Mouse (Mus musculus): ENCODE data around the gene Thada. TPM values are rescaled to one million over a fixed set of nuclear protein-coding genes. Genes with fewer than 3 reads are reported as not detected.

Gene Thada
- polyA plus RNA-seq, 1 experiment from 2014 or later = 1.3 TPM

DNA sequence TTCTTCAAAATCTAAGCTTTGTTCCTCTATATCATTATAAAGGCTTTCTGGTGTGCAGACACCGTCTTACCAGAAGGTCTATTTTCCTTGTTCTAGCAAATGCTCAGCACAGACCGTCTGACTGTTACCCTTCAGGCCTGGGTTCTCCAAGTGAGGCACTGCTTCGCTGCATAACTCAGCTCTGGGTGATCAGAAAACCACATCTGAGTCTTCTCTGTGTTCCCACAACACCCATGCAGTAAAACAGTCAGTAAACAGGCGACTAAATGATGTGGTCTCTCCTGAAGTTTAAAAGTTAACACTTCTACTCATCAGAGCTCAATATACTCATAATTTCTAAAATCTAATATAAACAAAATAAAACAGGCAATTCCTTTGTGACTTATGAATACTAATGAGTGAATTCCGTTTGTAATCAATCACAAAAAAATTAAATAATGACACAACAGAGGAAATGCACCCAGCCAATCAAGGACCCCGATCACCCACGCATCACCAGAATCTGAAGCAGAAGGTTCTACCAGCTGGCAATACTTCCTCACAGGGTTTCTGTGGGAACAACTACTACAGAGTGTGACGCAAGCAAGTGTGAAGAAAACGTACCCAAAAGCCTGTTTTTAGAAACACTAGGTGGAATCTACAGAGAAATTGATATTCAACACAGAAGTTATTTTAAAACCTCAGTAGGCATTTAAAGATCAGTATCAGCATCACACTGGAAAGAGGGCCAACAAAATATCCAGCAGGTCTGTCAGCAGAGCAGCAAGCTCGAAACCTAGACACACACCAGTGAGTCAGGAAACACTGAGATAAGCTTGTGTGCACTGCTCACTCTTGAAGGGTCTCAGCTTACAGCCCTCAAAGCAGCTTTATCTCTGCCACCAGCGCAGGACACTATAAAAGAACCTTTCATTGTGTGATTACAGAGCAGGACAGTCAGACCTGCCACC lies 46.4 kb downstream of the Thada start:
- Histone ChIP-seq H3K27me3 (replicated peaks; ENCODE audit: control insufficient read depth, insufficient read depth, low read length) (no peaks in the 10 kb centered on the region), H3K4me3 (ENCODE audit: low read depth, low read length) (no peak overlapping the region), H3K9ac (ENCODE audit: low read depth, low read length) (no peak overlapping the region), H3K9me3 (ENCODE audit: control insufficient read depth) (no peaks in the 10 kb centered on the region), H3K4me1 (replicated peaks; ENCODE audit: control insufficient read depth, insufficient read depth, low read length) (no peaks in the 10 kb centered on the region), H3K27ac (ENCODE audit: low read depth, low read length) (peak overlapping the region; percentile 37; the same call in 1 of the 2 replicates), H3K4me2 (replicated peaks; ENCODE audit: low read depth) (no peak overlapping the region), H3K36me3 (ENCODE audit: control insufficient read depth, insufficient read depth) (peaks cover 21% of the 10 kb centered on the region)
- no peak for ATAC-seq
- 51% methylated on average over 11 of the region's 11 CpGs for WGBS
- no peak for TF ChIP-seq CTCF (IDR thresholded peaks at IDR 0.05; ENCODE audit: low read depth)

DNA sequence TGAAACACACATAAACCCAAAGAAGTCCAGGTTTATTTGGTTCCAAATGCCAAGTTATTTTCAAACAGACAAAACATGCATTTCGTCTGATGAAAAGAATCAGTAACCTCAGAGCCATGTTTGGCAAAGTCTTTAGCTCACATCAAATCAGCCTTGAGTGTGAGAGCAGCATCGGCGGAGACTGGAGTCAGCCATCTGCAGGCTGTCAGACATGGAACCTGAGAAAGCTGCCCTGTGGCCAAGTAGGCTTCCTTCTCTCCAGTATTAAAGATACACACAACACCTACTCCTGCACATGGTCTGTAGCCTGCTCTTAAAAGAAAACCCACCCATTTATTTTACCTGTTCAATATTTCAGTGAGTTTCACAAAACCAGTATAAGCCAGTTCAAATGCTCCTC lies 50.1 kb downstream of the Thada start:
- H3K9ac ChIP-seq (ENCODE audit: low read depth, low read length) = no peak overlapping the region
- WGBS = 84% methylated on average over 3 of the region's 3 CpGs

DNA sequence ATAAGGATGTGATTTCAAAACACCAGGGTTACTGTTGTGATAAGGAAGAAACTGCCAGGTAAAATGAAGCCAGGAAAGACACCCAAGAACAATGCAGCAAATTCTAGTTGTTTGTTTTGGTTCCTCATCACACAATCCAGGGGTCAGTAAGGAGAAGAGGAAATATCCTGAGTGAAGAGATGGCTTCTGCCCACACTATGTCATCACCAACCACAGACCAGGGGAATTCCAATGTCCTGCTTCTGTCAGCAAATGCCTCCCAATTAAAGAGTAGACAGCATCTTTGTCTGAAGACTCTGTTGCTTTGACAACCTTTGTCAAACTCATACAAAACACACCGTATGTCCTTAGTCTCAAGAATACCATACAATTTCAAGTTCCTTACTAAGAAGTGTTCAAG lies 57.3 kb downstream of the Thada start:
- Histone ChIP-seq H3K9ac (ENCODE audit: low read depth, low read length) (no peak overlapping the region), H3K36me3 (ENCODE audit: control insufficient read depth, insufficient read depth) (no peaks in the 10 kb centered on the region; the same call in 1 of the 2 replicates), H3K4me2 (replicated peaks; ENCODE audit: low read depth) (no peak overlapping the region), H3K9me3 (ENCODE audit: control insufficient read depth) (no peaks in the 10 kb centered on the region), H3K4me1 (replicated peaks; ENCODE audit: control insufficient read depth, insufficient read depth, low read length) (no peaks in the 10 kb centered on the region), H3K27ac (ENCODE audit: low read depth, low read length) (no peak overlapping the region), H3K4me3 (ENCODE audit: low read depth, low read length) (no peak overlapping the region), H3K27me3 (replicated peaks; ENCODE audit: control insufficient read depth, insufficient read depth, low read length) (no peaks in the 10 kb centered on the region)
- ATAC-seq = no peak
- TF ChIP-seq CTCF (IDR thresholded peaks at IDR 0.05; ENCODE audit: low read depth) = no peak
- WGBS = 91% methylated on average over 1 of the region's 1 CpGs

More for the DNA sequence above, 50.1 kb downstream of the Thada start:
- Histone ChIP-seq H3K4me1 (replicated peaks; ENCODE audit: control insufficient read depth, insufficient read depth, low read length) (no peaks in the 10 kb centered on the region), H3K36me3 (ENCODE audit: control insufficient read depth, insufficient read depth) (peaks cover 4% of the 10 kb centered on the region), H3K27ac (ENCODE audit: low read depth, low read length) (no peak overlapping the region), H3K4me3 (ENCODE audit: low read depth, low read length) (no peak overlapping the region), H3K4me2 (replicated peaks; ENCODE audit: low read depth) (no peak overlapping the region), H3K27me3 (replicated peaks; ENCODE audit: control insufficient read depth, insufficient read depth, low read length) (no peaks in the 10 kb centered on the region), H3K9me3 (ENCODE audit: control insufficient read depth) (no peaks in the 10 kb centered on the region)
- no peak for ATAC-seq
- TF ChIP-seq CTCF (IDR thresholded peaks at IDR 0.05; ENCODE audit: low read depth) = no peak

DNA sequence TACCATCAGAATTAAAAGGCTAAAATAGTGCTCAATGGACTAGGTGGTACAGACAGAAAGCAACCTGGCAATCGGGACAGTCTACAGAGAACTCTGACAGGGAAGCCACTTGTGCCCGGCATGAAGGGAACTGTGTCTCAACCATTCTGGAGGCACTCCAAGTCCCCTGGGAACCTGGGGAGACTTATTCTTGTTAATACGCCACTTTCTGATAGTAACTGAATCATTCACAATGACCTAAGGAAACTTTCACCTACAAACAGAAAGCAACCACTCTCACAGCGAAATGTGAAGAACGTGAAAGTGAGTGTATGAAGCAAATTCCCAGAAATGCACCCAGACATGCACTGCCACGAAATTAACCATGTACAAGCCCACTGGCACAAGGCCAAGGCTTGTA lies 60.4 kb downstream of the Thada start:
- no peaks in the 10 kb centered on the region for H3K36me3 ChIP-seq (ENCODE audit: control insufficient read depth, insufficient read depth)
- no peak for ATAC-seq
- TF ChIP-seq CTCF (IDR thresholded peaks at IDR 0.05; ENCODE audit: low read depth) = no peak
- H3K27ac ChIP-seq (ENCODE audit: low read depth, low read length) = no peak overlapping the region
- H3K4me1 ChIP-seq (replicated peaks; ENCODE audit: control insufficient read depth, insufficient read depth, low read length) = no peaks in the 10 kb centered on the region
- H3K9ac ChIP-seq (ENCODE audit: low read depth, low read length) = no peak overlapping the region
- H3K27me3 ChIP-seq (replicated peaks; ENCODE audit: control insufficient read depth, insufficient read depth, low read length) = no peaks in the 10 kb centered on the region
- no peak overlapping the region for H3K4me2 ChIP-seq (replicated peaks; ENCODE audit: low read depth)
- no peak overlapping the region for H3K4me3 ChIP-seq (ENCODE audit: low read depth, low read length)
- WGBS = 81% methylated on average over 6 of the region's 6 CpGs
- no peaks in the 10 kb centered on the region for H3K9me3 ChIP-seq (ENCODE audit: control insufficient read depth)

DNA sequence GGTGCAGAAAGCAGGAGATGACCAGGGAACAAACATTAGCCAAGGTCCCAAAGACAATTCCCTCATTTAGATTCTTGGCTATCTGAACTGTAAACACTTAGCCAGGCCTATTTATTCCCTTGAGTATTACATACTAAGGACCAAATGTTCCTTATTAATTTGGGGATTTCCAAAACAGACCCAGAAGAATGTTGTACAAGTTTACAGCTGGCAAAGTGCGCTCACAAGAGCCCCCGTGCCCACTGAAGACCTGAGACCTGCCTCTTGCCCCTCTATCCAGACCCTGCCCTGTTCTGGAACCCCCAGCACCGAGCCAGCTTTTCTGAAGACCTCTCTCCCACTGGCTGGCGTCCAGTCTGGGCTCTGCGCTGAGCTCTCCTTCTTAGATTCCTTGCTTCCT lies 64.2 kb downstream of the Thada start:
- Histone ChIP-seq H3K4me3 (ENCODE audit: low read depth, low read length) (no peak overlapping the region), H3K4me2 (replicated peaks; ENCODE audit: low read depth) (no peak overlapping the region), H3K4me1 (replicated peaks; ENCODE audit: control insufficient read depth, insufficient read depth, low read length) (no peaks in the 10 kb centered on the region), H3K36me3 (ENCODE audit: control insufficient read depth, insufficient read depth) (peaks cover 4% of the 10 kb centered on the region; the same call in 1 of the 2 replicates), H3K27me3 (replicated peaks; ENCODE audit: control insufficient read depth, insufficient read depth, low read length) (no peaks in the 10 kb centered on the region), H3K9me3 (ENCODE audit: control insufficient read depth) (no peaks in the 10 kb centered on the region), H3K27ac (ENCODE audit: low read depth, low read length) (no peak overlapping the region), H3K9ac (ENCODE audit: low read depth, low read length) (no peak overlapping the region)
- ATAC-seq = no peak
- TF ChIP-seq CTCF (IDR thresholded peaks at IDR 0.05; ENCODE audit: low read depth) = no peak
- WGBS = 82% methylated on average over 5 of the region's 5 CpGs

DNA sequence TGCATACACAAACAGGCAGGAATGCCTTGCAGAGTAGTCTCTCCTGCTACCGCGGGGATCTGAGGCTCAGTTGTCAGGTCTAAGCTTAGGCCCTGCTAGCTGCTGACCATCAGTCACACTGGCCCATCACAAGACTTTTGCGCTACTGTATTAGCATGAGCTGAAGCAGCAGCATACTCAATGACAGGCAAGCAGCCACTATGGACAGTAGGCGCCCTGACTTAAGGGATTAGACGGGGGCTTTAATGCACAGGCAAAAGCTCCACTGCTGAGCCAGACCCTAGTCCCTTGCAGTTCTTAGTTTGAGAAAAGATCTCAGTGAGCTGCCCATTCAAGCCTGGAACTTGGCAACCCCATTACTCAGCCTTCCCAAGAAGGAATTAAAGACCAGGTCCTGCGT lies 66.6 kb downstream of the Thada start:
- no peak for TF ChIP-seq CTCF (IDR thresholded peaks at IDR 0.05; ENCODE audit: low read depth)
- 88% methylated on average over 6 of the region's 6 CpGs for WGBS
- Histone ChIP-seq H3K4me3 (ENCODE audit: low read depth, low read length) (no peak overlapping the region), H3K27me3 (replicated peaks; ENCODE audit: control insufficient read depth, insufficient read depth, low read length) (no peaks in the 10 kb centered on the region), H3K9me3 (ENCODE audit: control insufficient read depth) (no peaks in the 10 kb centered on the region), H3K9ac (ENCODE audit: low read depth, low read length) (no peak overlapping the region), H3K36me3 (ENCODE audit: control insufficient read depth, insufficient read depth) (peaks cover 4% of the 10 kb centered on the region; the same call in 1 of the 2 replicates), H3K4me1 (replicated peaks; ENCODE audit: control insufficient read depth, insufficient read depth, low read length) (no peaks in the 10 kb centered on the region), H3K27ac (ENCODE audit: low read depth, low read length) (no peak overlapping the region), H3K4me2 (replicated peaks; ENCODE audit: low read depth) (no peak overlapping the region)
- no peak for ATAC-seq
